Mouse (Mus musculus) retina, postnatal 7 days (tissue): ENCODE measurements around the gene Olfr1052.
"Not testable (repeated sequence)": the region's sequence is repeated elsewhere in the genome, so short reads cannot be mapped to it uniquely, and the experiment has no call there.

Source experiments
- DNase-seq: peaks from one replicate; pipeline ENCODE4 v3.0.0-alpha.2; 2012; ENCODE audit warnings: low read depth, low spot score

Olfr1052 gene

GRCm38 (mm10) chr2:86292155-86292554 lies at the start of gene Olfr1052:
TSS of gene Olfr1052 (plus strand) at chr2:86292455.
- no peak for DNase-seq

GRCm38 (mm10) chr2:86258228-86258627 lies 34.0 kb upstream of the Olfr1052 start, which contains the start of gene Olfr1049:
TSS of gene Olfr1049 (minus strand) at chr2:86258328.
- DNase-seq = not testable (repeated sequence)

GRCm38 (mm10) chr2:86278988-86279387 lies 13.3 kb upstream of the Olfr1052 start, which contains the start of gene Olfr1051:
TSS of gene Olfr1051 (minus strand) at chr2:86279088.
- DNase-seq = not testable (repeated sequence)

- DNase-seq = no peak
Measured at GRCm38 (mm10) chr2:86315184-86315583, 22.9 kb downstream of the Olfr1052 start, which contains the start of gene Olfr1053. TSS of gene Olfr1053 (minus strand) at chr2:86315284.

GRCm38 (mm10) chr2:86335333-86335732 lies 43.1 kb downstream of the Olfr1052 start, which contains the start of gene Olfr1054:
TSS of gene Olfr1054 (minus strand) at chr2:86335433.
- no peak for DNase-seq
